Mouse (Mus musculus) CH12.LX (cell line): ENCODE measurements around the gene Oas2. TPM values are rescaled to one million over a fixed set of nuclear protein-coding genes. Genes with fewer than 3 reads are reported as not detected.

ENCODE experiments used
- DNase-seq: peaks from one replicate; pipeline ENCODE4 v3.0.0-alpha.2; 2013; ENCODE audit errors: extremely low read depth
- H3K27ac ChIP-seq: 2 replicates; pipeline ENCODE4 v1.5.1; 2012; ENCODE audit warnings: low read depth, mild to moderate bottlenecking, control low read depth, moderate library complexity; ENCODE audit not compliant: insufficient read depth
- H3K27me3 ChIP-seq: replicated peaks from 2 replicates; pipeline ENCODE3; 2012; ENCODE audit warnings: inconsistent platforms
- H3K36me3 ChIP-seq, 2 experiments: replicated peaks in 1 of 2; 2 replicates each; pipeline versions ENCODE3 to v1.6.1; 2012; ENCODE audit warnings: inconsistent platforms in 1 of 2, low read length in 1 of 2, mild to moderate bottlenecking in 1 of 2, mixed read lengths in 1 of 2, moderate library complexity in 1 of 2; ENCODE audit not compliant: control insufficient read depth in 1 of 2, insufficient read depth in 1 of 2
- H3K4me1 ChIP-seq, 2 experiments: 2 replicates each; pipeline ENCODE4 v1.6.1; 2012; ENCODE audit warnings: inconsistent platforms in 1 of 2, moderate library complexity in 1 of 2; ENCODE audit not compliant: insufficient read depth in 2 of 2, control insufficient read depth in 1 of 2
- H3K4me2 ChIP-seq: 2 replicates; pipeline ENCODE4 v1.6.1; 2012; ENCODE audit warnings: low read depth, mild to moderate bottlenecking, control low read depth; ENCODE audit not compliant: poor library complexity, insufficient read depth, severe bottlenecking
- H3K4me3 ChIP-seq, 3 experiments: fragments of 150-350 bp in 1 of 3; sonication (generic) in 1 of 3; replicated peaks in 1 of 3; 2 replicates each; pipeline versions ENCODE3 to v1.5.1; 2011 to 2012; ENCODE audit warnings: low read depth in 2 of 3, low read length in 2 of 3, mild to moderate bottlenecking in 2 of 3, moderate library complexity in 2 of 3, control low read depth in 1 of 3, improper control_type of control experiment in 1 of 3, inconsistent platforms in 1 of 3, mixed read lengths in 1 of 3; ENCODE audit not compliant: poor library complexity in 1 of 3
- H3K79me2 ChIP-seq: replicated peaks from 2 replicates; pipeline ENCODE4 v1.6.1; 2012; ENCODE audit warnings: mild to moderate bottlenecking, moderate library complexity; ENCODE audit not compliant: control insufficient read depth, poor library complexity, insufficient read depth, severe bottlenecking; ENCODE audit errors: extremely low read depth
- H3K9ac ChIP-seq: 2 replicates; pipeline ENCODE4 v1.6.1; 2012; ENCODE audit warnings: low read depth, mild to moderate bottlenecking, control low read depth, moderate library complexity; ENCODE audit not compliant: insufficient read depth
- H3K9me3 ChIP-seq: replicated peaks from 2 replicates; pipeline ENCODE3; 2012; ENCODE audit warnings: low read length, inconsistent platforms, mixed read lengths
- BHLHE40 ChIP-seq: IDR thresholded peaks from 2 replicates; pipeline ENCODE4 v1.6.1; 2011; ENCODE audit warnings: mild to moderate bottlenecking, low read depth, low read length, improper control_type of control experiment
- CTCF ChIP-seq, 2 experiments: IDR thresholded peaks in 1 of 2; conservative IDR thresholded peaks in 1 of 2; 2 replicates each; pipeline ENCODE4 v1.5.1; 2011 to 2012; ENCODE audit warnings: low read depth in 2 of 2, low read length in 2 of 2, improper control_type of control experiment in 1 of 2, inconsistent platforms in 1 of 2, mild to moderate bottlenecking in 1 of 2, moderate library complexity in 1 of 2
- GABPA ChIP-seq: IDR thresholded peaks from 2 replicates; pipeline ENCODE4 v1.6.1; 2012; ENCODE audit warnings: low read depth, low read length, improper control_type of control experiment, inconsistent platforms; ENCODE audit not compliant: insufficient replicate concordance
- IRF4 ChIP-seq: IDR thresholded peaks from 2 replicates; pipeline ENCODE4 v1.6.1; 2014; ENCODE audit warnings: low read depth, mild to moderate bottlenecking, inconsistent platforms, low read length, improper control_type of control experiment
- JUND ChIP-seq: conservative IDR thresholded peaks from 2 replicates; pipeline ENCODE4 v1.6.1; 2011; ENCODE audit warnings: low read depth, low read length, improper control_type of control experiment
- MAFK ChIP-seq: IDR thresholded peaks from 2 replicates; pipeline ENCODE4 v1.6.1; 2011; ENCODE audit warnings: low read length, improper control_type of control experiment; ENCODE audit not compliant: insufficient replicate concordance
- MAX ChIP-seq: IDR thresholded peaks from 2 replicates; pipeline ENCODE4 v1.6.1; 2011; ENCODE audit warnings: low read length, improper control_type of control experiment
- POLR2A ChIP-seq: IDR thresholded peaks from 2 replicates; pipeline ENCODE4 v1.6.1; 2011; ENCODE audit warnings: low read depth, mild to moderate bottlenecking, improper control_type of control experiment, low read length
- RAD21 ChIP-seq: IDR thresholded peaks from 2 replicates; pipeline ENCODE4 v1.6.1; 2011; ENCODE audit warnings: low read depth, mild to moderate bottlenecking, low read length, improper control_type of control experiment, moderate library complexity
- RCOR1 ChIP-seq: conservative IDR thresholded peaks from 2 replicates; pipeline ENCODE4 v1.6.1; 2012; ENCODE audit warnings: low read depth, mild to moderate bottlenecking, inconsistent platforms, low read length, improper control_type of control experiment
- SMC3 ChIP-seq: IDR thresholded peaks from 2 replicates; pipeline ENCODE4 v1.6.1; 2011; ENCODE audit warnings: low read depth, low read length, improper control_type of control experiment
- TBP ChIP-seq: conservative IDR thresholded peaks from 2 replicates; pipeline ENCODE4 v1.6.1; 2011; ENCODE audit warnings: low read depth, low read length, improper control_type of control experiment
- TCF12 ChIP-seq: IDR thresholded peaks from 2 replicates; pipeline ENCODE4 v1.6.1; 2014; ENCODE audit warnings: low read depth, mild to moderate bottlenecking, inconsistent platforms, low read length, improper control_type of control experiment
- UBTF ChIP-seq: IDR thresholded peaks from 2 replicates; pipeline ENCODE4 v1.6.1; 2012; ENCODE audit warnings: low read depth, mild to moderate bottlenecking, inconsistent platforms, low read length, improper control_type of control experiment, moderate library complexity
- ZC3H11A ChIP-seq: IDR thresholded peaks from 2 replicates; pipeline ENCODE4 v1.6.1; 2012; ENCODE audit warnings: low read depth, mild to moderate bottlenecking, inconsistent platforms, low read length, improper control_type of control experiment
- ZKSCAN1 ChIP-seq: IDR thresholded peaks from 2 replicates; pipeline ENCODE4 v1.6.1; 2012; ENCODE audit warnings: low read depth, inconsistent platforms, low read length, improper control_type of control experiment, borderline replicate concordance
- ZMIZ1 ChIP-seq: IDR thresholded peaks from 2 replicates; pipeline ENCODE4 v1.6.1; 2012; ENCODE audit warnings: low read depth, mild to moderate bottlenecking, inconsistent platforms, low read length, improper control_type of control experiment
- ZNF384 ChIP-seq: IDR thresholded peaks from 2 replicates; pipeline ENCODE4 v1.6.1; 2012; ENCODE audit warnings: low read depth, low read length, improper control_type of control experiment, inconsistent platforms
- dilution Hi-C: fragments of 300-500 bp; cut with MboI; formaldehyde crosslinking; loops from 2 replicates; pipeline ENCODE4 v1.14.3; 2020; ENCODE audit warnings: low sequenced_read_pairs; ENCODE audit not compliant: extremely low pct_unique_long_range_greater_than_20kb, extremely low pct_ligation_motif_present
- in situ Hi-C: fragments of 300-500 bp; cut with MboI; formaldehyde crosslinking; loops from 3 replicates; pipeline ENCODE4 v1.14.3; 2019; ENCODE audit warnings: low sequenced_read_pairs, low pct_ligation_motif_present, low pct_unique_long_range_greater_than_20kb, mixed read lengths
- polyA plus RNA-seq: library from polyadenylated mRNA; unstranded; fragments of >175 nt; gene quantifications from 2 replicates; pipeline ENCODE4 v1.2.1, GENCODE M21; 2012; ENCODE audit warnings: low read depth; ENCODE audit not compliant: insufficient read length
- total RNA-seq, 2 experiments: library from RNA; depleted of rRNA; stranded (reverse); fragments of 300-350 nt in 1 of 2; fragments of >200 nt in 1 of 2; gene quantifications; 2 replicates each; pipeline ENCODE4 v1.2.3; 2012 to 2014

Oas2 gene
- total and polyA plus RNA-seq, 3 experiments: not detected

DNA sequence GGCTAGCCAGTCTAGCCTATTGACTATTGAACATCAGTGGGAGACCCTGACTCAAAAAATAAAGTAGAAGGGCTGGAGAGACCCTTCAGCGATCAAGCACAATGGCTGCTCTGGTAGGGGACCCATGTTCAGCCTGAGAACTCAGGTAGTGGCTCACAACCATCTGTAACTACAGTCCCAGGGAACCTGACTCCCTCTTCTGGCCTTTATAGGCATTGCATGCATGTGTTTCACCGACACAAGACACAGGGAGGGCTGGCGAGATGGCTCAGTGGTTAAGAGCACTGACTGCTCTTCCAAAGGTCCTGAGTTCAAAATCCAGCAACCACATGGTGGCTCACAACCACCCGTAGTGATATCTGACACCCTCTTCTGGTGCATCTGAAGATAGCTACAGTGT, 7.5 kb downstream of the Oas2 start:
- H3K4me3 ChIP-seq: no peak overlapping the region
- no peaks in the 10 kb centered on the region for H3K79me2 ChIP-seq
- peaks cover 4% of the 10 kb centered on the region for H3K9me3 ChIP-seq
- no peaks in the 10 kb centered on the region for H3K36me3 ChIP-seq
- H3K4me2 ChIP-seq: no peak overlapping the region
- no peak overlapping the region for H3K27ac ChIP-seq
- H3K27me3 ChIP-seq: peaks cover 31% of the 10 kb centered on the region
- in situ Hi-C loops (no loop called here), dilution Hi-C loops (no loop called here)
- DNase-seq: peak; percentile 67
- TF ChIP-seq IRF4 (no peak), GABPA (no peak), SMC3 (peak; percentile 58), CTCF (conservative IDR thresholded peaks at IDR 0.05 in 1 of 2, IDR thresholded peaks at IDR 0.05 in 1 of 2; ENCODE audit: low read depth in 2 of 2, low read length in 2 of 2) (peak; percentile 69 to 71; a peak in 3 of 4 replicates), RAD21 (peak; percentile 53)
- H3K4me1 ChIP-seq: no peaks in the 10 kb centered on the region
- no peak overlapping the region for H3K9ac ChIP-seq

DNA sequence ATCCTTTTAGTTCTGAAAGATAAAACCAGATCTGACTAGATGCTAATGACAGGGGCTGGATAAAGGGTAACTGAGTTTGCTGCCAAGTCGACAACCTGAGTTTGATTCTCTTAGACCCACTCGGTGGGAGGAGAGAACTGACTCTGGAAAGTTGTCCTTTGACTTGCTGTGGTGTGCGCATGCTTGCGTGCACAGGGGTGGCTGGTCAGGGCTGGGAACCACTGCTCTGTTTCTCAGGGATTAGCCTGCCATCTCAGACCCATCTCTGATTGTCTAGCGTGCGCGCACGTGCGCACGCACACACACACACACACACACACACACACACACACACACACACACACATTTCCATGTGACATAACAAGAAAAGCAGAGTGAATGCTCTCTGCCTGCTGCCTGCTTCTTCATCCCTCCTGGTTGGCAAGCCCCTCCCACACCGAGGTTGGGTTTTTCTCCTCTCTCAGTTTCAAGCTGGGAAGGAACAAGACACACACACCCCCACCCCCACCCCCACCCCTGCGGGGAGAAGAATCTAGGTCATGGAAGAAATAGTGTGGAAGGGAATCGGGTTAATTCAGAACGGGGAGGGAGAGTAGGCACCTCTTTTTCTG, 15.2 kb downstream of the Oas2 start:
- in situ Hi-C loops: no loop called here
- Histone ChIP-seq H3K4me2 (no peak overlapping the region), H3K27me3 (peaks cover 42% of the 10 kb centered on the region), H3K36me3 (no peaks in the 10 kb centered on the region), H3K9ac (no peak overlapping the region), H3K9me3 (no peaks in the 10 kb centered on the region), H3K4me3 (no peak overlapping the region), H3K4me1 (no peaks in the 10 kb centered on the region), H3K79me2 (no peaks in the 10 kb centered on the region), H3K27ac (no peak overlapping the region)
- dilution Hi-C loops: no loop called here
- no peak for TF ChIP-seq MAFK
- TF ChIP-seq BHLHE40: 0 out of 2 replicates have a peak, but pooled peaks have one; percentile 32
- no peak for TF ChIP-seq ZNF384
- TF ChIP-seq ZMIZ1: no peak
- no peak for TF ChIP-seq IRF4
- no peak for DNase-seq

DNA sequence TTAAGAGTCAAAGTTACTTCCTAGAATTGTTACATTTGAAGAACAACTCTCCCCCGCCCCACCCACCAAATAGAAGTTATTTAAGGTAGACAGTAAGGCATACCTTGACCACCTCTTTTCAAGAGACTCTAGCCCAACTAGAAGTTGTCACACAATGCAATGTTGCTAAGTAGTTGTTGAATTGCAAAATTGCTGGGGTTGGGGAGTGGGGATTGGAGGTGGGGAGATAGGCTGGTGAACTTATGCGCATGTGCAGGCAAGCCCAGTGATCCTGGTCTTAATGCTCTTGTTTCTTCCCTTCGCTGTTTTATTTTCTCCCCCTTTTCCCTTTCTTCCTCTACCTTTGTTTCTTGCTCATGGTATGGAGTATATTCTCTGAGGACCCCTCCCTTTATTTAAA, 16.0 kb downstream of the Oas2 start:
- no peak for DNase-seq
- no peak overlapping the region for H3K9ac ChIP-seq
- in situ Hi-C loops: no loop called here
- H3K9me3 ChIP-seq: no peaks in the 10 kb centered on the region
- H3K27me3 ChIP-seq: peaks cover 45% of the 10 kb centered on the region
- no peak overlapping the region for H3K4me3 ChIP-seq
- no peak overlapping the region for H3K4me2 ChIP-seq
- TF ChIP-seq ZC3H11A: no peak
- no peak for TF ChIP-seq RCOR1
- TF ChIP-seq TBP: no peak
- no peak for TF ChIP-seq JUND
- no peak for TF ChIP-seq MAX
- TF ChIP-seq SMC3: no peak
- TF ChIP-seq MAFK: no peak
- TF ChIP-seq ZMIZ1: no peak
- TF ChIP-seq TCF12: no peak
- no peak for TF ChIP-seq POLR2A
- TF ChIP-seq IRF4: no peak
- TF ChIP-seq ZKSCAN1: no peak
- TF ChIP-seq UBTF: no peak
- TF ChIP-seq, all 38 proteins: peak for 0
- H3K4me1 ChIP-seq: no peaks in the 10 kb centered on the region
- H3K36me3 ChIP-seq: no peaks in the 10 kb centered on the region
- no peak overlapping the region for H3K27ac ChIP-seq
- no peaks in the 10 kb centered on the region for H3K79me2 ChIP-seq
- dilution Hi-C loops: no loop called here
